Mouse (Mus musculus): ENCODE data around the gene Obp2b.
"Not testable (repeated sequence)": the region's sequence is repeated elsewhere in the genome, so short reads cannot be mapped to it uniquely, and the experiment has no call there.

Gene Obp2b

DNA sequence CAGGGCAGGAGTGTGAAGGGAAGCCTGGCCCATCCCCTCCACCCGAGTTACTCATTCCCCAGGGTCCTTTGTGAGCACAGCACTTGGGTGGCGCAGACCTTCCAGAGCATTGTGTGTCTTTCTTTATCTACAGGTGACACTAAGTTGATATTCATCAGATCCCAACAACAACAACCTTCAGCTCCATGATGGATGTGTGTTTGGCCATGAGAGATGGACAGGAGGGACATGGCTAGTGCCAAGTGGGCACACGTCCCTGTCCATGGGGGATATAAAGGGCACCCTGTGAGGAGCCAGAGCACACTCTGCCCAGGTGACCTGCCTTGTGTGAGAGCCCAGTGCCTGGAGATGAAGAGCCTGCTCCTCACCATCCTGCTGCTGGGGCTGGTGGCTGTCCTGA is at the start of gene Obp2b:
Gene Obp2b, plus strand, starts transcription at position 301 of the 400 bp plus-strand sequence.
- DNase-seq (ENCODE audit: low spot score): not testable (repeated sequence)

DNA sequence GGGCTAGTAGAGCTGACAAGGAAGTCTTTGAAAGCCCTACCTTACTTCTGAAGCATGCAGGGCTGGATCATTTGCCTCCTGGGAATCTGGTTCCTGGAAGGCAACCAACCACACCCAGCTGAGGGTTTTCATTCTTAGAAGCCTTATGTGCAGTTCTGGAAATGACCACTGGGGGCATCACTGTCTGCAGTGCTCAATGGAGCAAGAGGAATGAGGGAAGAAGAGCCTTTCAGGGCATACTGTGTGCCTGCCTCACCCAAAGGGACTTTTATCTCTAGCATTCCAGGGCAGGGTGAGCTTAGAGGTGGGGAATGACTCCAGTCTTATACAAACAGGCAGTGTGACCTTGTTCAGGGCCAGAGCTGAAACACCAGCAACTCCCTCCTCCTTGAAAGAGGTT is 42.2 kb upstream of the Obp2b start:
- DNase-seq (ENCODE audit: low spot score): peak; percentile 64

DNA sequence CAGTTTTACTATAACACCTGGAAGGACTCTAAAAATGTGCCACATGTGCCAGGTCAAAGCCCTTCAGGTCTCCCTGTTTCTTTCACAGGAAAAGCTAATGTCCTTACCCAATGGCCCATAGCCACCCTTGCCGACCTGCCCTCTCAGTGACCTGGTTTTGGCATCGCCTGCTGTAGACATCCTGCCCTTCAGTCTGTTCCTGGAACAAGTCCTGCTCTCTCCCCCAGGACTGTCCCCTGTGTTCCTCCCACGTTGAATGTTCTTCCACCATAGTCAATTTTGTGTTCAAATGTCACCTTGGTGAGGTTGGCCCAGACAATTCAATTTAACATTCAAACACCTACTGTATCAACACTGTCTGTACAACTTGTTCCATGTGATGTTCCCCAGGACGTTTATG is 39.9 kb upstream of the Obp2b start:
- DNase-seq (ENCODE audit: low spot score): no peak

DNA sequence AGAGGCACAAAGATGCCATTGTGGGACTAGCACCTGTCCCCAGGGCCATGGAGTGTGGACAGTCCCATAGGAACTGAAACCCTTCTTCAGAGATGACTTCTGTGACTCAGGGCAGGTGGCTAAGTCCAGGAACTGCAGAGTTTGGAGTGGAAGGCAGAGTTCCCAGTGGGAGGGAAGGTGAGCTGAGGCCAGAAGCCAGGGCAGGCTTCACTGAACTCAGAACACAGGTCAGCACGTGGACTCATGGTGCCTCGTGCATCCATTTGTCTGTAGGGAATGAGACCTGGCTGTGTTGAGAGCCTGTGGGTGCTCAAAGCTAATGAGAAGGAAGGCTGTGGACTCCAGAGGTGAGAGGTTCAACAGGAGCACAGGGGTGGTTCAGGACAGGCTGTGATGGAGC is 38.1 kb upstream of the Obp2b start:
- DNase-seq (ENCODE audit: low spot score): no peak

- DNase-seq (ENCODE audit: low spot score): not testable (repeated sequence)
These were observed 37.1 kb upstream of the Obp2b start, which contains the start of gene Obp2a for GRCm38 (mm10) chr2:25699743-25700142. TSS of gene Obp2a (plus strand) at chr2:25700043.

DNA sequence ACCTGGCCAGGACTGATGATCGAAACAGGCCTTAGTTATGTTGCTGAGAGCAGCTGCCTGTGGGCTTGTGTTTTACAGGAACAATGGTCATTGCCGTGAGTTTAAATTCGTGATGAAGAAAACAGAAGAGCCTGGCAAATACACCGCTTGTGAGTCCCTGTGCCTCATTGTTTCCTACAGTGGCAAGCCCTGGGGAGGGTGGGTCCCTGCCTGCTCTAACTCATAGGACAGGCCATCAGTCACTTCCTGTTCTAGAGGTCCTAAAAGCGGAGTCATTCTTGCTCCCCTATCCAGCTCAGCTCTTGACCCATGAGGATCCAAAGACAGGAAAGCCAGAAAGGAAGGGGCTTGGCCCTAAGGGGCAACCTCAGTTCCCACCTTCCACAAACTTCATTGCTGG is 35.8 kb upstream of the Obp2b start:
- no peak for DNase-seq (ENCODE audit: low spot score)

DNA sequence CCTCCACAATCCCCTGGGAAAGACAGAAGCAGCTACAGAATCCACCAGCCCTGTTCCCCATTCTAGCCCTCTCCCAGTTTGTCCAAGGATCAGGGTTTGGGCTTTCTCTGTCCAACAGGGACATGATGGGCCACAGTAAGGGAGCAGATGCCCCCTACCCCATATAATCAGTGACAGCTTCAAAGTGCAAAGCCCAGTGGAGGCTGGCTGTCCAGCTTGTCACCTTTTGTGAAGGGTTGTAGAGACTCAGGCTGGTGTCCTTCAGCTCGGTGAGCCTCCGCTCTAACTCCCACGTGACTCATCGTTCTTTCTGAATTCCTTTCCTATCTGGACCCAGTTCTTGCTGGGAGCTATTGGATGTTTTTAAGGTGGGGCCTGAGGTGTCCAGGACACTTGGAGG is 33.1 kb upstream of the Obp2b start:
- DNase-seq (ENCODE audit: low spot score): no peak

DNA sequence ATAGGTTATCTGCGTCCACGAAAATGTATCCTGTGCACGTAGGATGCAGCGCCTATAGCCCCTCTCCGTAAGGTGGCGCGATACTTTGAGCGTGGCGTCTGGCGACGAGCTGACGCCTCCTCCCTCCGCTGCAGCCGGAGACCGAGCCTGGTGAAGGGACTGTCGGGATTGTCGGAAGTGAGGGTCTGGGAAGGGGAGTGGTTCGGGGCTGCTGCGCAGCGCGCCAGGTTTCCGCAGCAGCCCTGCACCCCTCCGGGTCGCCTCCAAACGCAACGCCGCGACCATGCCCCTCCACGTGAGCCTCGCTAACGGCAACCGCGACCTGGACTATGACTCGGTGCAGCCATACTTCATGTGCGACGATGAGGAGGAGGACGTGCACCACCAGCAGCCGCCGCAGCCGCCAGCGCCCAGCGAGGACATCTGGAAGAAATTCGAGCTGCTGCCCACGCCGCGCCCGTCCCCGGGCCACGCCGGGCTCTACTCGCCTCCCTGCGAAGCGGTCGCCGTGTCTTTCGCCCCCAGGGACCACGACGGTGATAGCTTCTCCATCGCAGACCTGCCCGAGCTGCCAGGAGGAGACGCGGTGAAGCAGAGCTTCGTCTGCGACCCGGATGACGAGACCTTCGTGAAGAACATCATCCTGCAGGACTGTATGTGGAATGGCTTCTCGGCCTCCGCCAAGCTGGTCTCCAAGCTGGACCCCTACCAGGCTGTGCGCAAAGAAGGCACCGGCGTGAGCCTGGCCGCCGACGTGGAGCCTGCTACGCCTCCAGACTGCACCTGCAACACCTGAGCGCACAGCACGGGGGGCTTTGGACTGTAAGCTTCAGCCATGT is 29.9 kb upstream of the Obp2b start, which contains the start of gene Bmyc:
Gene Bmyc, plus strand, starts transcription at position 97 of the 839 bp plus-strand sequence.
- DNase-seq (ENCODE audit: low spot score): no peak

GRCm38 (mm10) chr2:25708121-25708520 is 28.7 kb upstream of the Obp2b start:
- DNase-seq (ENCODE audit: low spot score): peak; percentile 16

DNA sequence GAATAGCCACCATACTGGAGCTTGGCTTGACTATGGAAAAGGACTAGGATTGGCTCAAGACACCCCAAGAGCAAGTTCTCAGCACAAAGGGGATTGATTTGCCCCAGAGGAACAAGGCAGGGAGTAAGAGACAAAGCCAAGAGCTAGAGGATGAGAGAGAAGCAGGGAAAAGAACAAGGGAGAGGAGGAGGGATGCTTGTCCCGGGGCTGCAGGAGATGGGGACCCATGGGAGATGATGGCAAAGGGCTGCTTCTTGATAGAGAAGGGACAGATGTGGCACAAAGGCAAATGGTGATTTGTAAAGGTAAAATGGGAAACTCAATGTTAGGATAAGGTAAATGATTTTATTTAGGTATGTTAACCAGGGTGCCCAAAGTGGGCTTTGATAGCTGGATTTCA is 27.8 kb upstream of the Obp2b start:
- not testable (repeated sequence) for DNase-seq (ENCODE audit: low spot score)

- not testable (repeated sequence) for DNase-seq (ENCODE audit: low spot score)
These were observed 27.0 kb upstream of the Obp2b start for GRCm38 (mm10) chr2:25709791-25710190.

DNA sequence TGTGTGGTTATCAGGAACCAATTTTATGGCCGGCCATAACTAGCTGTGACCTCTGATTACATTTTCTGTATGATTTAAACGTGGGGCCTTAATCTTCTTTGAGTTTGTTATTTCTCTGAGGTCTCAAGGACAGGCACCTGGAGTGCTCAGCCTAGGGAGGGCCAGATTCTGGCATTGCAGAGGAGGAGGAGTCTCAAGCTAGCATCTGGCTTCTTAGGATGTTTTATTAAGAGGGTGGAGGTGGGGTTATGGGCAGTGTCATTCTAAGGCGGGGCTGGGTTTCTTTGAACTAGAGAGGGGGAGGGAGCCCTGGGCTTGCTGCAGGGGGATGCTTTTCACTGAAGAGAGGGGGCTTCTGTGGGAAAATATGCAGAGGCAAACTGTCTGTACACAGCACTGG is 25.2 kb upstream of the Obp2b start:
- not testable (repeated sequence) for DNase-seq (ENCODE audit: low spot score)

DNA sequence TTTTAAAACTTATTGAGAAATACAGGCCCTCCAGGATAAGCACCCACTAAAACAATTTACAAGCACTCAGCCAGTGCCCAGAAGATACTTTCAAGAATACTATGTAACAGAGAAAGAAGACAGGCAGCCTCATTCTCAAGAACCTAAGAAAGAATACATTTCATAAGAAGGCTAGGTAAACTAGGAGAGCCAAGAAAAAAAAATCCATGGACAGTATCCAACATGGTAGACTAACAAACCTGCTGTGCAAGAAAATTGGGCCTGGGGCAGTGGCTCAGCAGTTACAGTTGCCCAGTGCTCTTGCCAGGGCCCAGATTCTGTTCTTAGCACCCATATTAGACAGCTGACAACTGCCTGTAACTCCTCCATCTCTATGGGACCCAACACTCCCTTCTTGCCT is 19.6 kb upstream of the Obp2b start:
- DNase-seq (ENCODE audit: low spot score): no peak

DNA sequence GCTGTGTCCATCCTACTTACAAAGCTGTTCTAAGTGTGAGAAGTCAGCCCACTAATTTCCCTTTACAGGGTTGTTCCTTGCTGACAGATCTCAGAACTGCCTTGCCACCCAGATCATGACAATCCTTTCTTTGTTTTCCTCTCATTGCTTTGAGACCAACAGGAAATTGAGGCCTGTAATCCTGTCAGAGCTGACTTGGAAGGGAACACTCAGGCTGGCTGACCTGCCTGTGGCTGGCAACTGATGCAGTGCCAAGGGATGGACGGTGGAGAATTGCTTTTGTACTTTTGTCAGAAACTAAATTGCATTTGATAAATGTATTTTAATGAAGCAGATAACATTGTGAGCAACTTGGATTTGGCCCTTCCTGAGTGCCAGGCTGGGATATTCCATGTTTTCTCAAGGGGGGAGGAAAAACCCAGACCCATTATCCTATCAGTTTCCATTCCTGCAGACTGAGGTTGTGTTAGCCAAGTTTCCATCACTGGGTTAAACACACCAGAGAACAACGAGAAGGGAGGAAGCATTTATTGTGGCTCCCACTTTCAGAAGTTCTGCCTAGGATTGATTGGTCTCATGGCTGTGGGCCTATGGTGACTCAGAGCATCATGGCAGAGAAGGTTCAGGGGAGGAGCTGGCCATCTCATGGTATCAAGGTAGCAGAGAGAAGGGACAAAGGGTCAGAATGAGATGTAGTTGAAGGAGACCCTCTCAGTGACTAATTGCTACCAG is 3.4 kb upstream of the Obp2b start:
- no peak for DNase-seq (ENCODE audit: low spot score)

GRCm38 (mm10) chr2:25741671-25742070 is 4.9 kb downstream of the Obp2b start:
- no peak for DNase-seq (ENCODE audit: low spot score)

DNA sequence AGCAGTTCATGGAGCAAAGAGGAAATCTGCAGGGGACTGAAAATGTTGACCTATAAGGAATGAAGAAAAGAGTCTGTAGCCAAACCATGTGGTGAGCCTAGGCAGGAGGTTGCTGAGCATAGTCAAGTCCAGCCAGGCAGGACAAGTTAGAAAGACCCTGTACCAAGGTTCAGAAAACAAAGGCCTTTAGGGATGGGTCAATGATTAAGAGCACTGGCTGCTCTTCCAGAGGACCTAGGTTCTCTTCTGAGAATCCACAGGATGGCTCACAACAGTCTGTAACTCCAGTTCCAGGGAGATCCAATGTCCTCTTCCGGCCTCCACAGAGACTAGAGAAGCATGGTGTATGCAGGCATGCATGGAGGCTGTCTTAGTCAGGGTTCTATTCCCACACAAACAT is 17.4 kb downstream of the Obp2b start:
- DNase-seq (ENCODE audit: low spot score): no peak

DNA sequence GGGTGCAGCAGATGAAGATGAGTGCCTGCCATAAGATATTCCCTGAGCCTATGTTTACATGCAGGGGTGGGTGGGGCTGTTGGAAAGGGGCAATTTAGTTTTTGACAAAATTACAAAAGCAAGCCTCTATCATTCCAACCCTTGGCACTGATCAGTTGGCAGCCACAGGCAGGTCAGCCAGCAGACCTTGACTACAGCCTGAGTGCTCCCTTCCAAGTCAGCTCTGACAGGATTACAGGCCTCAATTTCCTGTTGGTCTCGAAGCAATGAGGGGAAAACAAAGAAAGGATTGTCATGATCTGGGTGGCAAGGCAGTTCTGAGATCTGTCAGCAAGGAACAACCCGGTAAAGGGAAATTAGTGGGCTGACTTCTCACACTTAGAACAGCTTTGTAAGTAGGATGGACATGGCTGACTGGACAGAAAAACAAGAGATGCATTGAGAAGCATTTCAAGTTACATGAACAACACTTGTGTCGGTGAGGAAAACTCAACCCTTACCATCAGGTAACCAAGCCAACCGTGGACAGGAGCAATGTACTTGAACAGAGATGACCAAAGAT is 21.3 kb downstream of the Obp2b start:
- no peak for DNase-seq (ENCODE audit: low spot score)

DNA sequence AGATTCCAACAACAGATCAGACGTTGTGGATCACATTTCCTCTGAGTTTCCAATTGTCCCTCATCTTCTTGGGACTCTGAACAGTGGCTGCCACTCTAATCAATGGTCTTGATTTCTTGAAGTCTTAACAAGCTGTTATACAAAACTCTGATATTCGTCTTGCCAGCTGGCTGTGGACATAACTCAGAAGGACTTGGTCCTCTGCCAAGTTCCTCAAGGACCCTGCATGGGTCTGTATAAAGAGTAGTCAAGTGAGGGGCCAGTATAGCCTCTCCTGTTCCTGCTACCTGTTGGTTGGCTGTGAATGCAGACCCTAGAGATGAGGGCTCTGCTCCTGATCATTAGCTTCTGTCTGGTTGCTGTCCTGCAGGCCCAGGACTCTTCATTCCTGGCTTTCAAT is 28.5 kb downstream of the Obp2b start, which contains the start of gene Lcn3:
Gene Lcn3, plus strand, starts transcription at position 301 of the 400 bp plus-strand sequence.
- no peak for DNase-seq (ENCODE audit: low spot score)

GRCm38 (mm10) chr2:25767764-25768163 is 31.0 kb downstream of the Obp2b start:
- no peak for DNase-seq (ENCODE audit: low spot score)

DNA sequence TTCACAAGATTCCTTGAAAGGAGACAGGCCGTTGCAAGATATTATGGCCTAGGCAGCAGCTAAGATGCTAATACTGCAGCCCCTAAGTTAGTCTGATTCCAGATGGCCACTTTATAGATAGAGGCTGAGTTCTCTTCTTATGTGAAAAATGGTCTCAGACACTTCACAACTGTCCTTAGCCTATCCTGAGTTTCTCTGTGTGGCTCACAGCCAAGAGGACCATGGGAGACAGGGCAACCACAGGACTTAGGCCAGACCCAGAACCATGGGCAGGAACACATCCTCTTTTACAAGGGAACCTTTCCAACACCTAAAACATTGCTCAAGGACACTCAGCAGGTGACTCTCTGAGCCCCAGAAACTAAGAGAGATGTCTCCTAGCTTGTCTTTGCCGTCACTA is 36.7 kb downstream of the Obp2b start:
- no peak for DNase-seq (ENCODE audit: low spot score)

- DNase-seq (ENCODE audit: low spot score): no peak
These were observed 37.8 kb downstream of the Obp2b start for GRCm38 (mm10) chr2:25774640-25775039.

- no peak for DNase-seq (ENCODE audit: low spot score)
These were observed 39.2 kb downstream of the Obp2b start for GRCm38 (mm10) chr2:25775991-25776390.

- DNase-seq (ENCODE audit: low spot score): no peak
These were observed 39.9 kb downstream of the Obp2b start, which contains the start of gene Lcn11 for GRCm38 (mm10) chr2:25776717-25777116. TSS of gene Lcn11 (plus strand) at chr2:25777017.

Data from adipocyte (in vitro differentiated cells).